Mouse (Mus musculus): ENCODE results near the gene Plcb2. TPM values are rescaled to one million over a fixed set of nuclear protein-coding genes. Genes with fewer than 3 reads are reported as not detected.

The Plcb2 gene
- polyA plus RNA-seq, 1 experiment: not detected

- TF ChIP-seq CTCF (IDR thresholded peaks at IDR 0.05; ENCODE audit: low read depth, low read length) (no peak), EP300 (IDR thresholded peaks at IDR 0.05; ENCODE audit: insufficient read depth, low read depth, low read length) (no peak), POLR2A (IDR thresholded peaks at IDR 0.05; ENCODE audit: insufficient read depth, low read length) (no peak)
- H3K9ac ChIP-seq (ENCODE audit: low read depth, poor library complexity, severe bottlenecking): peak within 1 kb of the TSS; percentile 32
- H3K9me3 ChIP-seq (replicated peaks; ENCODE audit: control insufficient read depth, insufficient read depth, low read length, poor library complexity, severe bottlenecking): no peaks in the 10 kb centered on the region
- H3K27me3 ChIP-seq (ENCODE audit: control insufficient read depth, insufficient read depth, low read length, poor library complexity, severe bottlenecking): no peaks in the 10 kb centered on the region
- no peaks in the 10 kb centered on the region for H3K4me1 ChIP-seq (ENCODE audit: control insufficient read depth, insufficient read depth, low read length)
- H3K36me3 ChIP-seq (ENCODE audit: control insufficient read depth, insufficient read depth, low read length, poor library complexity, severe bottlenecking): no peaks in the 10 kb centered on the region
- H3K27ac ChIP-seq (ENCODE audit: insufficient read depth, low read length): no peak within 1 kb of the TSS
- peak within 1 kb of the TSS; percentile 6; the same call in 1 of the 2 replicates for H3K4me3 ChIP-seq (ENCODE audit: low read depth, low read length)
Observed at GRCm38 (mm10) chr2:118761906-118762783, 33.9 kb upstream of the Plcb2 start, which contains the start of gene Ccdc9b. TSS of gene Ccdc9b (minus strand) at chr2:118762661.

GRCm38 (mm10) chr2:118761358-118761757 is 33.1 kb upstream of the Plcb2 start:
- Histone ChIP-seq H3K9ac (ENCODE audit: low read depth, poor library complexity, severe bottlenecking) (no peak overlapping the region), H3K9me3 (replicated peaks; ENCODE audit: control insufficient read depth, insufficient read depth, low read length, poor library complexity, severe bottlenecking) (no peaks in the 10 kb centered on the region), H3K4me3 (ENCODE audit: low read depth, low read length) (no peak overlapping the region), H3K27ac (ENCODE audit: insufficient read depth, low read length) (no peak overlapping the region), H3K4me1 (ENCODE audit: control insufficient read depth, insufficient read depth, low read length) (no peaks in the 10 kb centered on the region), H3K36me3 (ENCODE audit: control insufficient read depth, insufficient read depth, low read length, poor library complexity, severe bottlenecking) (no peaks in the 10 kb centered on the region), H3K27me3 (ENCODE audit: control insufficient read depth, insufficient read depth, low read length, poor library complexity, severe bottlenecking) (no peaks in the 10 kb centered on the region)
- TF ChIP-seq CTCF (IDR thresholded peaks at IDR 0.05; ENCODE audit: low read depth, low read length) (no peak), POLR2A (IDR thresholded peaks at IDR 0.05; ENCODE audit: insufficient read depth, low read length) (no peak), EP300 (IDR thresholded peaks at IDR 0.05; ENCODE audit: insufficient read depth, low read depth, low read length) (no peak)

- no peak overlapping the region for H3K9ac ChIP-seq (ENCODE audit: low read depth, poor library complexity, severe bottlenecking)
- H3K27ac ChIP-seq (ENCODE audit: insufficient read depth, low read length): no peak overlapping the region
- TF ChIP-seq POLR2A (IDR thresholded peaks at IDR 0.05; ENCODE audit: insufficient read depth, low read length) (no peak), CTCF (IDR thresholded peaks at IDR 0.05; ENCODE audit: low read depth, low read length) (no peak), EP300 (IDR thresholded peaks at IDR 0.05; ENCODE audit: insufficient read depth, low read depth, low read length) (no peak)
- no peaks in the 10 kb centered on the region for H3K27me3 ChIP-seq (ENCODE audit: control insufficient read depth, insufficient read depth, low read length, poor library complexity, severe bottlenecking)
- H3K36me3 ChIP-seq (ENCODE audit: control insufficient read depth, insufficient read depth, low read length, poor library complexity, severe bottlenecking): no peaks in the 10 kb centered on the region
- H3K4me1 ChIP-seq (ENCODE audit: control insufficient read depth, insufficient read depth, low read length): no peaks in the 10 kb centered on the region
- H3K4me3 ChIP-seq (ENCODE audit: low read depth, low read length): no peak overlapping the region
- H3K9me3 ChIP-seq (replicated peaks; ENCODE audit: control insufficient read depth, insufficient read depth, low read length, poor library complexity, severe bottlenecking): no peaks in the 10 kb centered on the region
Observed at GRCm38 (mm10) chr2:118760311-118761025, 32.2 kb upstream of the Plcb2 start.

GRCm38 (mm10) chr2:118759828-118760227 is 31.6 kb upstream of the Plcb2 start:
- Histone ChIP-seq H3K27me3 (ENCODE audit: control insufficient read depth, insufficient read depth, low read length, poor library complexity, severe bottlenecking) (no peaks in the 10 kb centered on the region), H3K36me3 (ENCODE audit: control insufficient read depth, insufficient read depth, low read length, poor library complexity, severe bottlenecking) (no peaks in the 10 kb centered on the region), H3K27ac (ENCODE audit: insufficient read depth, low read length) (no peak overlapping the region), H3K9me3 (replicated peaks; ENCODE audit: control insufficient read depth, insufficient read depth, low read length, poor library complexity, severe bottlenecking) (no peaks in the 10 kb centered on the region), H3K9ac (ENCODE audit: low read depth, poor library complexity, severe bottlenecking) (no peak overlapping the region), H3K4me1 (ENCODE audit: control insufficient read depth, insufficient read depth, low read length) (no peaks in the 10 kb centered on the region), H3K4me3 (ENCODE audit: low read depth, low read length) (no peak overlapping the region)
- no peak for TF ChIP-seq POLR2A (IDR thresholded peaks at IDR 0.05; ENCODE audit: insufficient read depth, low read length)
- peak; percentile 79 for TF ChIP-seq CTCF (IDR thresholded peaks at IDR 0.05; ENCODE audit: low read depth, low read length)

GRCm38 (mm10) chr2:118756103-118756502 is 27.9 kb upstream of the Plcb2 start:
- TF ChIP-seq POLR2A (IDR thresholded peaks at IDR 0.05; ENCODE audit: insufficient read depth, low read length) (no peak), CTCF (IDR thresholded peaks at IDR 0.05; ENCODE audit: low read depth, low read length) (no peak), EP300 (IDR thresholded peaks at IDR 0.05; ENCODE audit: insufficient read depth, low read depth, low read length) (no peak)
- H3K9me3 ChIP-seq (replicated peaks; ENCODE audit: control insufficient read depth, insufficient read depth, low read length, poor library complexity, severe bottlenecking): no peaks in the 10 kb centered on the region
- H3K4me3 ChIP-seq (ENCODE audit: low read depth, low read length): no peak overlapping the region
- no peaks in the 10 kb centered on the region for H3K36me3 ChIP-seq (ENCODE audit: control insufficient read depth, insufficient read depth, low read length, poor library complexity, severe bottlenecking)
- no peak overlapping the region for H3K9ac ChIP-seq (ENCODE audit: low read depth, poor library complexity, severe bottlenecking)
- H3K4me1 ChIP-seq (ENCODE audit: control insufficient read depth, insufficient read depth, low read length): no peaks in the 10 kb centered on the region
- no peaks in the 10 kb centered on the region for H3K27me3 ChIP-seq (ENCODE audit: control insufficient read depth, insufficient read depth, low read length, poor library complexity, severe bottlenecking)
- no peak overlapping the region for H3K27ac ChIP-seq (ENCODE audit: insufficient read depth, low read length)

- no peak overlapping the region for H3K27ac ChIP-seq (ENCODE audit: insufficient read depth, low read length)
- H3K4me3 ChIP-seq (ENCODE audit: low read depth, low read length): no peak overlapping the region
- H3K27me3 ChIP-seq (ENCODE audit: control insufficient read depth, insufficient read depth, low read length, poor library complexity, severe bottlenecking): no peaks in the 10 kb centered on the region
- TF ChIP-seq CTCF (IDR thresholded peaks at IDR 0.05; ENCODE audit: low read depth, low read length) (no peak), EP300 (IDR thresholded peaks at IDR 0.05; ENCODE audit: insufficient read depth, low read depth, low read length) (no peak), POLR2A (IDR thresholded peaks at IDR 0.05; ENCODE audit: insufficient read depth, low read length) (no peak)
- H3K4me1 ChIP-seq (ENCODE audit: control insufficient read depth, insufficient read depth, low read length): no peaks in the 10 kb centered on the region
- no peak overlapping the region for H3K9ac ChIP-seq (ENCODE audit: low read depth, poor library complexity, severe bottlenecking)
- no peaks in the 10 kb centered on the region for H3K9me3 ChIP-seq (replicated peaks; ENCODE audit: control insufficient read depth, insufficient read depth, low read length, poor library complexity, severe bottlenecking)
- H3K36me3 ChIP-seq (ENCODE audit: control insufficient read depth, insufficient read depth, low read length, poor library complexity, severe bottlenecking): no peaks in the 10 kb centered on the region
Observed at GRCm38 (mm10) chr2:118755407-118755806, 27.2 kb upstream of the Plcb2 start.

Measured in ES-Bruce4 (cell line).